Mouse (Mus musculus) WW6 (cell line): ENCODE data around the gene Vsx1.

Experiments
- DNase-seq: peaks from one replicate; pipeline ENCODE4 v3.0.0-alpha.2; 2013; ENCODE audit warnings: low read depth, low spot score

Gene Vsx1

GRCm38 (mm10) chr2:150667820-150668766 lies 21.1 kb downstream of the Vsx1 start, which contains the start of gene Acss1:
Gene Acss1 (minus strand): TSS chr2:150668500.
- DNase-seq: no peak

GRCm38 (mm10) chr2:150667065-150667819 lies 21.9 kb downstream of the Vsx1 start:
- no peak for DNase-seq

GRCm38 (mm10) chr2:150666723-150667064 lies 22.5 kb downstream of the Vsx1 start:
- DNase-seq: no peak

GRCm38 (mm10) chr2:150665534-150666451 lies 23.4 kb downstream of the Vsx1 start:
- no peak for DNase-seq

GRCm38 (mm10) chr2:150665006-150665405 lies 24.2 kb downstream of the Vsx1 start:
- no peak for DNase-seq

- DNase-seq: no peak
Observed at GRCm38 (mm10) chr2:150664152-150664920, 24.8 kb downstream of the Vsx1 start.

GRCm38 (mm10) chr2:150663255-150663654 lies 25.9 kb downstream of the Vsx1 start:
- DNase-seq: no peak

- DNase-seq: no peak
Observed at GRCm38 (mm10) chr2:150662007-150662406, 27.2 kb downstream of the Vsx1 start.

GRCm38 (mm10) chr2:150660668-150661451 lies 28.3 kb downstream of the Vsx1 start:
- no peak for DNase-seq

GRCm38 (mm10) chr2:150660049-150660448 lies 29.1 kb downstream of the Vsx1 start:
- no peak for DNase-seq

GRCm38 (mm10) chr2:150656975-150657768 lies 32.0 kb downstream of the Vsx1 start:
- no peak for DNase-seq

- DNase-seq: no peak
Observed at GRCm38 (mm10) chr2:150656112-150656511, 33.0 kb downstream of the Vsx1 start.

GRCm38 (mm10) chr2:150655290-150655689 lies 33.9 kb downstream of the Vsx1 start:
- no peak for DNase-seq

GRCm38 (mm10) chr2:150654814-150655213 lies 34.3 kb downstream of the Vsx1 start:
- DNase-seq: no peak

- no peak for DNase-seq
Observed at GRCm38 (mm10) chr2:150651366-150651765, 37.8 kb downstream of the Vsx1 start.

- DNase-seq: no peak
Observed at GRCm38 (mm10) chr2:150650511-150651074, 38.6 kb downstream of the Vsx1 start.

GRCm38 (mm10) chr2:150648300-150648895 lies 40.8 kb downstream of the Vsx1 start:
- DNase-seq: no peak

GRCm38 (mm10) chr2:150647681-150648299 lies 41.4 kb downstream of the Vsx1 start:
- DNase-seq: no peak
